Mouse (Mus musculus) CH12.LX (cell line): ENCODE measurements around the gene Drosha.

Source experiments
- CTCF ChIP-seq, 2 experiments: IDR thresholded peaks in 1 of 2; conservative IDR thresholded peaks in 1 of 2; 2 replicates each; pipeline ENCODE4 v1.5.1; 2011 to 2012; ENCODE audit warnings: low read depth in 2 of 2, low read length in 2 of 2, improper control_type of control experiment in 1 of 2, inconsistent platforms in 1 of 2, mild to moderate bottlenecking in 1 of 2, moderate library complexity in 1 of 2
- EP300 ChIP-seq: IDR thresholded peaks from 2 replicates; pipeline ENCODE4 v1.6.1; 2011; ENCODE audit warnings: low read length, improper control_type of control experiment
- ETS1 ChIP-seq: conservative IDR thresholded peaks from 2 replicates; pipeline ENCODE4 v1.6.1; 2012; ENCODE audit warnings: low read depth, mild to moderate bottlenecking, inconsistent platforms, low read length, improper control_type of control experiment, moderate library complexity
- HCFC1 ChIP-seq: IDR thresholded peaks from 2 replicates; pipeline ENCODE4 v1.6.1; 2012; ENCODE audit warnings: low read depth, mild to moderate bottlenecking, inconsistent platforms, low read length, improper control_type of control experiment
- IRF4 ChIP-seq: IDR thresholded peaks from 2 replicates; pipeline ENCODE4 v1.6.1; 2014; ENCODE audit warnings: low read depth, mild to moderate bottlenecking, inconsistent platforms, low read length, improper control_type of control experiment
- KAT2A ChIP-seq: IDR thresholded peaks from 2 replicates; pipeline ENCODE4 v1.6.1; 2012; ENCODE audit warnings: low read length, improper control_type of control experiment, inconsistent platforms; ENCODE audit not compliant: insufficient replicate concordance
- MAX ChIP-seq: IDR thresholded peaks from 2 replicates; pipeline ENCODE4 v1.6.1; 2011; ENCODE audit warnings: low read length, improper control_type of control experiment
- MAZ ChIP-seq: IDR thresholded peaks from 2 replicates; pipeline ENCODE4 v1.6.1; 2012; ENCODE audit warnings: low read depth, mild to moderate bottlenecking, inconsistent platforms, low read length, improper control_type of control experiment, moderate library complexity
- POLR2A ChIP-seq: IDR thresholded peaks from 2 replicates; pipeline ENCODE4 v1.6.1; 2011; ENCODE audit warnings: low read depth, mild to moderate bottlenecking, improper control_type of control experiment, low read length
- SMC3 ChIP-seq: IDR thresholded peaks from 2 replicates; pipeline ENCODE4 v1.6.1; 2011; ENCODE audit warnings: low read depth, low read length, improper control_type of control experiment
- UBTF ChIP-seq: IDR thresholded peaks from 2 replicates; pipeline ENCODE4 v1.6.1; 2012; ENCODE audit warnings: low read depth, mild to moderate bottlenecking, inconsistent platforms, low read length, improper control_type of control experiment, moderate library complexity
- USF1 ChIP-seq: IDR thresholded peaks from 2 replicates; pipeline ENCODE4 v1.6.1; 2014; ENCODE audit warnings: low read depth, mild to moderate bottlenecking, inconsistent platforms, low read length, improper control_type of control experiment

DNA sequence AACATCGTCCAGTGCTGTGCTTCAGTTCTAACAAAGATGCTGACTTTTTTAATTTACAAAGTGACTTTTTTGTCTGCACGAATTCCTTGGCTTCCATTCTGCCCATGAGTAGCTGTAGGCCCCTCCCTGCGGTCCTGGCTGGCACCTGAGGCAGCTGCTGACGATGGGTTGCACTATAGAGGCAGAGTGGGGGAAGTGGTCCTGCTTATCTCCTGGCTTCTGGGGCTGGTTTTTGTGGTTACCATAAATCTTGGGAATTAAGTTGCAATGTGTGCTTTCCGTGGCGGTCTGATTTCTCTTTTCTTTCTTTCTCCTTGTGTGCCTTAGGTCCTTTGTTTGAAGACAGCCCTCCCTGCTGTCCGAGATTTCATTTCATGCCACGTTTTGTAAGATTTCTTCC is 42.7 kb downstream of the Drosha start:
- no peak for TF ChIP-seq SMC3
- TF ChIP-seq CTCF (conservative IDR thresholded peaks at IDR 0.05 in 1 of 2, IDR thresholded peaks at IDR 0.05 in 1 of 2; ENCODE audit: low read depth in 2 of 2, low read length in 2 of 2): no peak
- no peak for TF ChIP-seq USF1
- TF ChIP-seq KAT2A: no peak
- TF ChIP-seq POLR2A: no peak
- no peak for TF ChIP-seq MAX
- TF ChIP-seq HCFC1: no peak
- no peak for TF ChIP-seq UBTF
- TF ChIP-seq EP300: no peak
- no peak for TF ChIP-seq MAZ
- no peak for TF ChIP-seq IRF4
- TF ChIP-seq ETS1: no peak
